Comparison of ENCODE assay signal across 14 mouse cellular contexts in the genomic region with DNA sequence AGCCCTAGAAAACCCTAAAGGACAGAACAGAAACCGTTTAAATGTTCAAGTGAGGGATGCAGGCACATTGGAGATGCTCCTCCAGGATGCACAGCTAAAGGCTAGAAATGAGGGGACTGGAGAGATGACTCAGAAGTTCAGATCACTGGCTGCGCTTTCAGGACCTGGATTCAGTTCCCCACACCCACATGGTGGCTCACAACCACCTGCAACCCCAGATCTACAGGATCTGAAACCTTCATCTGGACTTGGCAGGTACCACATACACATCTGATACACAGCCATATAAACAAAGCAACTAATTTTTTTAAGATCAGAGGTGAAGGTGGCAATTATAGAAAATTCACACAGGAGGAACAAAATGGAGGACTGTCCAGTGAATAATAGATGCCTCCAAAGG.
"Had no signal": no experiment of that assay in that cellular context is flagged by ENCODE, and none has a peak within 500 bp of the region (broad histone marks: within the 10 kb centered on the region; RNA-seq: fewer than 3 reads in every experiment).

No protein-coding gene starts in this region.

- H3K4me1 ChIP-seq: midbrain, embryonic 15.5 days had no signal

- H3K4me3 ChIP-seq: lung, embryonic 15.5 days; megakaryocyte, embryonic 14.5 days; midbrain, embryonic 13.5 days; midbrain, embryonic 15.5 days; neural tube, embryonic 12.5 days had no signal

- H3K36me3 ChIP-seq: midbrain, embryonic 15.5 days; neural tube, embryonic 12.5 days had no signal

- DNase-seq: liver, postnatal 0 days; lung, adult 2 months; lung, postnatal 14 days; lung, postnatal 36 days; right cerebral cortex, postnatal 14 days; thymus, adult 18-20 months; thymus, postnatal 14 days; thymus, postnatal 36 days had no signal

- H3K27me3 ChIP-seq: lung, embryonic 15.5 days; midbrain, embryonic 13.5 days; midbrain, embryonic 15.5 days; neural tube, embryonic 12.5 days had no signal

- H3K9ac ChIP-seq: liver, postnatal 0 days; lung, embryonic 15.5 days; midbrain, embryonic 13.5 days; midbrain, embryonic 15.5 days; neural tube, embryonic 12.5 days had no signal

- H3K27ac ChIP-seq: lung, embryonic 15.5 days; macrophage; midbrain, embryonic 13.5 days; midbrain, embryonic 15.5 days; neural tube, embryonic 12.5 days had no signal

- H3K9me3 ChIP-seq: lung, embryonic 15.5 days; megakaryocyte, embryonic 14.5 days; midbrain, embryonic 13.5 days; midbrain, embryonic 15.5 days; neural tube, embryonic 12.5 days had no signal
